Mouse (Mus musculus) 3134 (cell line): ENCODE data around the gene Pa2g4.
A peak's percentile ranks its signal among the peaks of the same experiment; 100 is the strongest.

ENCODE experiments used
- DNase-seq: peaks from one replicate; pipeline ENCODE4 v3.0.0-alpha.2; 2011; ENCODE audit warnings: low spot score; ENCODE audit not compliant: insufficient read length; ENCODE audit errors: extremely low read depth

Gene Pa2g4

GRCm38 (mm10) chr10:128543100-128543499 is 22.7 kb downstream of the Pa2g4 start:
- DNase-seq, result no peak

- no peak for DNase-seq
Measured at GRCm38 (mm10) chr10:128538340-128538870, 27.4 kb downstream of the Pa2g4 start.

- DNase-seq, result peak; percentile 75
Measured at GRCm38 (mm10) chr10:128536266-128536940, 29.4 kb downstream of the Pa2g4 start.

GRCm38 (mm10) chr10:128535624-128536265 is 30.0 kb downstream of the Pa2g4 start:
- no peak for DNase-seq

GRCm38 (mm10) chr10:128535206-128535605 is 30.6 kb downstream of the Pa2g4 start:
- no peak for DNase-seq

GRCm38 (mm10) chr10:128526366-128527356 is 39.1 kb downstream of the Pa2g4 start:
- no peak for DNase-seq

GRCm38 (mm10) chr10:128525671-128526308 is 40.0 kb downstream of the Pa2g4 start, which contains the start of gene Esyt1:
Esyt1 (minus strand) TSS chr10:128525871.
- DNase-seq, result peak; percentile 98

GRCm38 (mm10) chr10:128524732-128525662 is 40.8 kb downstream of the Pa2g4 start:
- peak; percentile 88 for DNase-seq

- DNase-seq, result no peak
Measured at GRCm38 (mm10) chr10:128524111-128524731, 41.6 kb downstream of the Pa2g4 start.

- DNase-seq, result no peak
Measured at GRCm38 (mm10) chr10:128522351-128522750, 43.4 kb downstream of the Pa2g4 start.

- DNase-seq, result no peak
Measured at GRCm38 (mm10) chr10:128520591-128520990, 45.2 kb downstream of the Pa2g4 start.

GRCm38 (mm10) chr10:128518833-128519232 is 47.0 kb downstream of the Pa2g4 start:
- DNase-seq, result peak; percentile 42

- peak; percentile 39 for DNase-seq
Measured at GRCm38 (mm10) chr10:128516677-128517076, 49.1 kb downstream of the Pa2g4 start.

GRCm38 (mm10) chr10:128516029-128516428 is 49.8 kb downstream of the Pa2g4 start:
- DNase-seq, result no peak

GRCm38 (mm10) chr10:128515044-128515443 is 50.7 kb downstream of the Pa2g4 start:
- DNase-seq, result no peak

GRCm38 (mm10) chr10:128511761-128512160 is 54.0 kb downstream of the Pa2g4 start:
- no peak for DNase-seq

- DNase-seq, result no peak
Measured at GRCm38 (mm10) chr10:128511189-128511588, 54.6 kb downstream of the Pa2g4 start.

GRCm38 (mm10) chr10:128510301-128510700 is 55.5 kb downstream of the Pa2g4 start:
- no peak for DNase-seq

- DNase-seq, result no peak
Measured at GRCm38 (mm10) chr10:128509831-128510230, 56.0 kb downstream of the Pa2g4 start.
